Mouse (Mus musculus) induced T-regulatory cell, adult 2 months (primary cell): ENCODE results near the gene Pygm.

Experiments
- DNase-seq: peaks from one replicate; pipeline ENCODE4 v3.0.0-alpha.2; 2012; ENCODE audit warnings: low read depth

The Pygm gene

GRCm38 (mm10) chr19:6384128-6384527 is at the start of gene Pygm:
Gene Pygm, plus strand, starts transcription at chr19:6384399.
- DNase-seq: no peak

- peak; percentile 94 for DNase-seq
Observed at GRCm38 (mm10) chr19:6334673-6335457, 49.3 kb upstream of the Pygm start, which contains the start of gene Men1. Gene Men1, plus strand, starts transcription at chr19:6334979.

- DNase-seq: peak; percentile 53
Observed at GRCm38 (mm10) chr19:6335458-6335827, 48.8 kb upstream of the Pygm start.

DNA sequence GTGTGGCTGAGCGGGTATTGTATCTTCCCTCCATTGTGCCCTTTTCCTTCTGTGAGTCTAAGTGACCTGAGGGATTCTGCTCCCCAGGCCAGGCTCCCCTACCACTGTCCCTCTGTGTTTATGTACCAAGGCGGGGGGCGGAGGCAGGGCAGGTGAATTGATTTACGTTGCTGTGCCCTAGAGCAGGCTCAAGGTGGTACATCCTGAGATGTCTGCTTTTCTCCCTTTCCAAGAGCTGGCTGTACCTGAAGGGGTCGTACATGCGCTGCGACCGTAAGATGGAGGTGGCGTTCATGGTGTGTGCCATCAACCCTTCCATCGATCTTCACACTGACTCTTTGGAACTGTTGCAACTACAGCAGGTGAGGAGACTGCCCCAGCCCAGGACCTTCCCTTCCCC is 47.3 kb upstream of the Pygm start:
- DNase-seq: no peak

- DNase-seq: no peak
Observed at GRCm38 (mm10) chr19:6338171-6338570, 46.0 kb upstream of the Pygm start.

DNA sequence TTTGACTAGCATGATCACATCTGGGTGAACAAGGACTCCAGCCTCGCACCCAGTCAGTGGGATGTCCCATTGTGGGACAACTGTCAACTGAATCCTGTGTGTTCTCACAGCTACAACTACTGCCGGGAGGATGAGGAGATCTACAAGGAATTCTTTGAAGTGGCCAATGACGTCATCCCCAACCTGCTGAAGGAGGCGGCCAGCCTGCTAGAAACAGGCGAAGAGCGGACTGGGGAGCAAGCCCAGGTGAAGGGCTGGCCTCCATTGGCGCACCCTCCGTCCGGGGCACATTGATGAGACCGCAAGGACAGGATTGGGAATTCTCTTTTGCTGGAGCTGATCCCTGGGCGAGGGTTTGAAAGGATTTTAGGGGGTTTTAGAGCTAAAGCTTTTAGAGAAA is 45.5 kb upstream of the Pygm start:
- DNase-seq: no peak

GRCm38 (mm10) chr19:6339191-6339590 is 45.0 kb upstream of the Pygm start:
- no peak for DNase-seq

DNA sequence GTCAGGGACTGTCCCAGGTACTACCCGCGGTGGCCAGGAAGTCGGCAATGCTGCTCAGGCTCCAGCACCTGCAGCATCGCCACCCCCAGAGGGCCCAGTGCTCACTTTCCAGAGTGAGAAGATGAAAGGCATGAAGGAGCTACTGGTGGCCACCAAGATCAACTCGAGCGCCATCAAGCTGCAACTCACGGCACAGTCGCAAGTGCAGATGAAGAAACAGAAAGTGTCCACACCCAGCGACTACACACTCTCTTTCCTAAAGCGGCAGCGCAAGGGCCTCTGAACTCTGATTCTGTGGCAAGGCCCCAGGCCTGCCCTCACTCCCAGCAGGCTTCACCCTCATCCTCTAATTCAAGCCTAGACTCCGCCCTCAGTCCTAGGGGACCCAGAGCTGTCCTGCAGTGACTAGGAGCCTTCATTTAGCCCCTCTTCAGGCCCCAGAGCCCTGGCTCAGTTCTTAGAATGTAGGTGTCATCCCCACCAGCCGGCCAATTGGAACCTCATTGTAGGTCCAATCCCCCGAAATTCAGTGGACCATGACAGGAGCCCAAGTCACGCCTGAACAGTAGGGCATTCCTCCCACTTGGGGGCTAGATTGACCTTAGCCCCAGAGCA is 44.2 kb upstream of the Pygm start:
- DNase-seq: peak; percentile 93

DNA sequence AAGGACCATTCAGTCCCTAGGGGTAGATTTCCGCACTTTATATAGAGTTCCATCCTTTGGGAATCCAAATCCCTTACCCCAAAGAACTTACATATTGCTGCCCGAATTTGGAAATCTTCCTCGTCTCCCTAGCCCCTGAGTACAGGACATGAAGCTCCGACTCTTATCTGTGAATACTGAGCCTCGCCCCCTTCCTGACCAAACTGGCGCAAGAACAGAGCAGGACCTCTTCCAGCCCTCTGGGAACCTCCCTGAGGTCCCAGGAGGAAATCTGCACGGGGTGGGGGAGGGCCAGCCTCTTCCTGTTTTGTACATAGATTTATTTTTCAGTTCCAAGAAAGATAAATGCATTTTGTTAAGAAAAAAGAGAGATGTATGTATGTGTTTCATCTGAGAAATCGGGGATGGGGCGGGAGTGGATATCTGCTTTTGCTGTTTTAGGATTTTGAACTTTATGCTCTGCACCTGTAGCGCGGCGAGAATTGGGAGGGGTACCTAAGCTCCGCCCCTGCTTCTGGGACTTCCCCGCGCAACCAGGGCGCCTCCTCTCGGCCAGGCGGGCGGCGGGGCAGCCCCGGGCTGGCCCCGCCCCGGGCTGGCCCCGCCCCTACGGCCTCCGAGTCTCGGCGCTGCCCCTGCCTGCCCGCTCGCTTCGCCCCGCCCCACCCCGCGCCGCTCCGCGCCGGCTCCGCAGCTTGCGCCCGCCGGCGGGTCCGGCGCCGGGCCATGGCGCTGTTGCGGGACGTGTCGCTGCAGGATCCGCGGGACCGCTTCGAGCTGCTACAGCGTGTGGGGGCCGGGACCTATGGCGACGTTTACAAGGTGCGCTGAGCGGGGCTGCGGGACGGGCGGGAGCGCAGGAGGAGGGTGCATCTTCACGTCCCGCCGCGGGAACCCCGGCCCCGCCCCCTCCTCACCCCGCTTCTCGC is 43.4 kb upstream of the Pygm start, which contains the start of gene Map4k2:
Gene Map4k2 (plus strand): TSS at position 612 of the 929 bp plus-strand sequence.
- peak; percentile 95 for DNase-seq

- DNase-seq: peak; percentile 71
Observed at GRCm38 (mm10) chr19:6341453-6342077, 42.6 kb upstream of the Pygm start.

DNA sequence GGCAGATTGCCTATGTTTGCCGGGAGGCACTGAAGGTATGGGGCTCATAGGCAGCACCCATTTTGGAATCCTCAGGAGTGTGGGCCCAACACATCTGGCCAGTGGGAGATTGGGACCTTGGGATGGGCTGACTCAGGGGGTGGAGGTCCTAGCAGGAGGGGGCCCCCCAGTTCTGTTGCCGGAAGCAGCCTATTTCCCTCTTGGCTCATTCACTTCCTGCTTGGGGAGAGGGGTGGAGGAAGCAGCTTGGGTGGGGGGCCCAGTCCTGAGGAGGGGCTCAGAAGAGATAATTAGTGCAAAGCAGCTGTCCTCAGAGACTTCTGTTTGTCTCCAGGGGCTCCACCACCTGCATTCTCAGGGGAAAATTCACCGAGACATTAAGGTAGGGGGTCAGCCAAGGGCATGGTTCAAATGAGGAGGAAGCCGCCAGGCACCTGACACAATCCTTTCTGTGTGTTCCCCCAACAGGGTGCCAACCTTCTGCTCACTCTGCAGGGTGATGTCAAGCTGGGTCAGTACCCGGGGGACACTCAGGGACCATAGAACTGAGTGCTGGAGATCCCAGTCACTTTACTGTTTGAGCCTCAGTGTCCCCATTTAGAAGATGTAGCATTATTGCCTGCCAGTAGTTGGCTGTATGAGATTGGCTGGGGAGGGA is 41.8 kb upstream of the Pygm start:
- peak; percentile 46 for DNase-seq

GRCm38 (mm10) chr19:6343066-6343925 is 40.9 kb upstream of the Pygm start:
- DNase-seq: peak; percentile 64

DNA sequence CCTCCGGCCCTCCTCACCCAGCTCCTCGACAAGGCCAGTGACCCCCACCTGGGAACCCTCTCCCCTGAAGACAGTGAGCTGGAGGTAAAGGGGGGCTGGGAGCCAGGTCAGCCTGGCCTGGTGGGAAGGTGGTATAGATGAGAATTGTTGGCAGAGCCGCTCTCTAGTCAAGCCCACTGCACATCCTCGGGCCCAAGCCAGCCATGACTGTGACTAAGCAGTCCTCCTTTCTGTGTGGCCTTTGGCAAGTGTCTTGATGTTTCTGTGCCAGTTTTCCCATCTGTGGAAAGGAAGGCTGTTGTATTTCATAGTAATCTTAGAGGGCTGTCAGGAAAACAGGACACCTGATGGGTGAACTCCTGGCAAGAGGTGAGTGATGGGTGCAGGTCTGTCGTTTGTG is 40.2 kb upstream of the Pygm start:
- DNase-seq: no peak

DNA sequence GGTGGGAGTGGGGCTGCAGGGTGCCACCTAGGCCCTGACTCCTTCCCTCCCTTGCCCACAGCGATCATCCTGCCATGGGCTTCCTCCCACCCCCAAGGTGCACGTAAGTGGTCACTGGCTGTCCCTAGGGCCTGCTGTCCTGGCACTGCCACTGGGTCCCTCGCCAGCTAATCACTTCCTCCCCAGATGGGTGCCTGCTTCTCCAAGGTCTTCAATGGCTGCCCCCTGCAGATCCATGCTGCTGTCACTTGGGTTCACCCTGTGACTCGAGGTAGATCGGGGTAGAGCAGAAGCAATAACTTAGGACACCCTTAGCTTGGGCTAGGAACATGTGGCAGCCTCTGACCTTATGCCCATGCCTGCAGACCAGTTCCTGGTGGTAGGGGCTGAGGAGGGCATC is 38.2 kb upstream of the Pygm start:
- DNase-seq: no peak

- no peak for DNase-seq
Observed at GRCm38 (mm10) chr19:6346661-6347060, 37.5 kb upstream of the Pygm start.

- no peak for DNase-seq
Observed at GRCm38 (mm10) chr19:6347615-6348014, 36.6 kb upstream of the Pygm start.

- no peak for DNase-seq
Observed at GRCm38 (mm10) chr19:6348717-6349116, 35.5 kb upstream of the Pygm start.

- no peak for DNase-seq
Observed at GRCm38 (mm10) chr19:6349215-6349983, 34.8 kb upstream of the Pygm start.

GRCm38 (mm10) chr19:6351431-6352106 is 32.6 kb upstream of the Pygm start:
- DNase-seq: no peak
